Mouse (Mus musculus) embryo, embryonic 11.5 days (tissue): ENCODE data around the gene Mylpf.
"Not testable (repeated sequence)": the region's sequence is repeated elsewhere in the genome, so short reads cannot be mapped to it uniquely, and the experiment has no call there.

Experiments
- DNase-seq: peaks from one replicate; pipeline ENCODE4 v3.0.0-alpha.2; 2012; ENCODE audit warnings: low read depth, low spot score

Mylpf gene

GRCm38 (mm10) chr7:127208553-127209438, at the start of gene Mylpf:
Mylpf (plus strand) TSS chr7:127208890.
- peak; percentile 91 for DNase-seq

DNA sequence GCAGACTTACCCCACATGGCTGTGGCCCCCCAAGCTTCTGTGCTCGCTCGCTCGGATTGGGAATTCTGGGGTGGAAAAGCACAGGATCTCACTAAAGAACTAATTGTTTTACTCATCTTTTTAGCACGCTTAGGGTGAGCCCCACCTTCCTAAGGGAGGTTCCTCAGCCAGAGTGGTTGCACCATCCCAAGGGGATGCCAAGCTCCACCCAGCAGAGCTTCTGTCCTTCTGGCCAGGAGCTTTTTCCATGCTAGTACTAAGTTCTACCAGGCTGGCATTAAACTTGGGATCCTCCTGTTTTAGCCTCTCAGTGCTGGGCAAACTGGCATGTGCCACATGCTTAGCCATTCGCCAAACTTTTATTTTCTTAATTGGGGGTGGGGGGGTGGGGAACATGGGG, 46.1 kb upstream of the Mylpf start:
- no peak for DNase-seq

GRCm38 (mm10) chr7:127164002-127164401, 44.7 kb upstream of the Mylpf start:
- no peak for DNase-seq

GRCm38 (mm10) chr7:127165607-127166493, 42.8 kb upstream of the Mylpf start:
- no peak for DNase-seq

- no peak for DNase-seq
Observed at GRCm38 (mm10) chr7:127166501-127166900, 42.2 kb upstream of the Mylpf start.

- no peak for DNase-seq
Observed at GRCm38 (mm10) chr7:127176937-127177336, 31.8 kb upstream of the Mylpf start.

GRCm38 (mm10) chr7:127180783-127181182, 27.9 kb upstream of the Mylpf start:
- no peak for DNase-seq

GRCm38 (mm10) chr7:127181724-127182123, 27.0 kb upstream of the Mylpf start:
- not testable (repeated sequence) for DNase-seq

DNA sequence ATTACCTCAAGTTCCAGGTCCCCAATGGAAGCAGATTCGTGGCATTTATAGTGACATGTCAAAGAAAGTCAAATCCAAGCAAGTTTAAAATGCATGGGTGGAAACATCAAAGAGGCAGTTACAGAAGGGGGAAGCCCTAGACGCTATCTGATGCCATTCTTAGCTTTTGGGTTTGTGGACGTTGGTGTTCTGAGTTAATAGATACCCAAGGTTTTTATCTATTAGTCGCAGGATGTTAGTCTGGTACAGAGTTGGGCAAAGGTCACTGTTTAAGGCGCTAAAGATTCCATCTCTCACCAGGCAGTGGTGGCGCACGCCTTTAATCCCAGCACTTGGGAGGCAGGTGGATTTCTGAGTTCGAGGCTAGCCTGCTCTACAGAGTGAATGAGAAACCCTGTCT, 25.3 kb upstream of the Mylpf start:
- no peak for DNase-seq

- no peak for DNase-seq
Observed at GRCm38 (mm10) chr7:127183828-127184227, 24.9 kb upstream of the Mylpf start.

GRCm38 (mm10) chr7:127184720-127185119, 24.0 kb upstream of the Mylpf start:
- no peak for DNase-seq

DNA sequence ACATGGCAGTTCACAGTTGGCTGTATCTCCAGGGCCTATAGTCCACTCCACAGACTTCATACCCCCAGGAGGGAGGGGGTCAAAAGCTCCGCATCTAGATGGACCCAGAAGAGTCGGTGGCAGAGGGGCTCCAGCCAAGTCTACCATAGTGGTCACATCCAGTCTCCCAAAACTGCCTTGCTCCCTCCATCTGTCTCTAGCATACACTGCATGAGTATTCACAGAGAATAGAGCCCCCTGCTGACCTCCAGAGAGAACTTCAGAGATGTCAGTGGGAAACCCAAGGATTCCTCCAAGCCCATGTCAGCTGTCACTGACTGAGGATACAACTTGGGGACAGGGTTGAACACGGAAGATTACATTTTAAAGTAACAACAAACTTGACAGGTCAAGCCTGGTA, 23.1 kb upstream of the Mylpf start:
- DNase-seq: no peak

GRCm38 (mm10) chr7:127187351-127187750, 21.3 kb upstream of the Mylpf start:
- no peak for DNase-seq

GRCm38 (mm10) chr7:127188305-127189276, 20.1 kb upstream of the Mylpf start:
- DNase-seq: no peak

DNA sequence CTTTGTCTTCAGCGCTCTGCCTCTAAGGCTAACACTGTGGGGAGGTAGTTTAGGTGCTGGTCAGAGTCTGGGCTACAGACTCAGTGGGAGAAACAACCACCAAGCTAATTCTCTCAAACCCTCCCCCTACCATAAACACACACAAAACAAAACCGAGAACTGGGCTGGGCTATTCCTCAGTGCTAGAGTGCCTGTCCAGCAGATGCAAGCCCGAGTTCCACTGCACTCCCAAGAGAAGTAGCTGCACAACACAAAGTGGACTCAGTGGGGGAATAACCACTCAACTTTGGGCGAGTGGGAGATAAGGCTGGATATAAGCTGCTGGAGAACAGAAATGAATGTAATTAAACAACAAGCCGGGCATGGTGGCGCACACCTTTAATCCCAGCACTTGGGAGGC, 18.0 kb upstream of the Mylpf start:
- DNase-seq: no peak

- DNase-seq: no peak
Observed at GRCm38 (mm10) chr7:127192989-127193388, 15.7 kb upstream of the Mylpf start.

- DNase-seq: no peak
Observed at GRCm38 (mm10) chr7:127194011-127194632, 14.6 kb upstream of the Mylpf start.

GRCm38 (mm10) chr7:127194633-127195029, 14.1 kb upstream of the Mylpf start:
- no peak for DNase-seq

DNA sequence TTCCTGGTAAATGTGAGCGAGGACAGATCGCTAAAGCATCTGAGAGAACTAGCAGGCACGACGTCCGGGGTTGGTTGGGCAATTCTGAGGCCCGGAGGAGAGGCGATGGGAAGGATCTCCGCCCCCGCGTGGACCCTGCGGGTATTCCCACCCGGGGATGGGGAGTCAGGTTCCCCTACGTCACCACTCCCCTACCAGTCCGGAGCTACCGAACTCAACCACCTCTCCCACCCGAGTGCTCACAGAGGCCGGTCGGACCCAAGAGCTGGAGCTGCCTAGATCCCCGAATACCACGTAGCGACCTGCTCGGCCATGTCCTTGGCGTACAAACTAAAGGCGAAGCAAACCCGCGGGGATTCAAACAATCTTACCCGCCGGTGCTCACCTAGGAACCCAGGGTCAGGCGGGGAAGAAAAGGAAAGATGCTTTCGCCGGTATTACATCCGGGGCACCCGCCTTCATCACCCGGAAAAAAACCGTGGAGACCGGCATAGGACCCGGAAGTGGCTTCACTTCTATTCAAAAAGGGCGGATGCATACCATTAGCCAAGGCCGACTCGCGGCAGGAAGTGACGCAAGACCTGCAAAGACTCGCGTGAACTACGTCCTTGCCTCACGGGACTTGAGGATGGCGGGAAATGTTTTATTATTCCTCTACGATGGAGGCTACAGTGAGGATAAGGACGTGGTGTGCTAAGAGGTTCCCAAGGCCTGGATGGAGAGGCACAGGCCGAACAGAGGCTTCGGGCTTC, 13.0 kb upstream of the Mylpf start, which contains the start of gene Cd2bp2:
Gene Cd2bp2, minus strand, starts transcription at position 507 of the 752 bp plus-strand sequence.
- DNase-seq: peak; percentile 93

DNA sequence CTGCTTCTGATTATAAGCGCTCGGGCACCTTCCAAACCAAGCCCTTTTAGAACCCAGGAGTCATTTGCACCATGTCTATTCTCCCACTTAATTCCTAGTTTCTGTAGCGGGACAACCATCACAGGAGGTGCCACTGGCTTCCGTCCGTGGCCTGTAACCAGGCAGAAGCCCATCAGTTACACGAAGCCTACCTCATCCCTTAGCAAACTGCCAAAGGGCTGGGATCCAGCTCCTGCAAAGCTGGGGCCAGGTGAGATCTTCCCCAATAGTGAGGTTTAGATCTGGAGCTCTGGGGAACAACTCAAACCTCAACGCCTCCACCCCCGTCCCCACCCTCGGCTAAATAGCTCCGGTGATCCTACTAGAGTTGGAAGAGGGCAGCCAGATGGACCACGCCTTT, 12.2 kb upstream of the Mylpf start:
- no peak for DNase-seq
